In the genomic region with DNA sequence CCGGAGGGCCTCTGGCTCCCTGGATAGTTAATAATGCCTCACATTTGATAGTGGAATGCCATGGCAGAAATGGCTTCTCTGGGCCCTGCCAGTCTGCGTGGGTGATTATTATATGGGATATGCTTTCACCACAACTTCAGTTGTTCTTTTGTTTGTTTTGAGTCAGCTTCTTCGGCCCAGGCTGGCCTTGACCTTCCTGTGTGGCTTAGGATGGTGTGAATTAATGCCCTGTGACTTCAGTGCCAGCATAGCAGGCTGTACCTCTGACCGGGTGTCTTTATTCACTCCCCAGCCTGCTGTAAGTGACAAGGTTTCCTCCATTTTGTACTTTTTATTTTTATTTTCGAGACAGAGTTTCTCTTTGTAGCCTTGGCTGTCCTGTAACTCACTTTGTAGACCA, we compare ENCODE assay signal across 35 mouse cellular contexts. TPM values are rescaled to one million over a fixed set of nuclear protein-coding genes. Genes with fewer than 3 reads are reported as not detected.
DNase-seq lines count a peak whose midpoint lies in the region; ATAC-seq and TF ChIP-seq lines count a peak whose summit lies in the region.
"Had no signal": no experiment of that assay in that cellular context is flagged by ENCODE, and none has a peak within 500 bp of the region (broad histone marks: within the 10 kb centered on the region; RNA-seq: fewer than 3 reads in every experiment).

No protein-coding gene starts in this region.

- no peaks in the 10 kb centered on the region for H3K9me3 ChIP-seq in kidney, embryonic 15.5 days (replicated peaks)
- H3K9me3 ChIP-seq in forebrain, postnatal 0 days (ENCODE audit: low read length), result no peaks in the 10 kb centered on the region
- H3K9me3 ChIP-seq: embryonic facial prominence, embryonic 12.5 days; embryonic facial prominence, embryonic 15.5 days; heart, embryonic 10.5 days; heart, embryonic 13.5 days had no signal

- TF ChIP-seq CTCF in kidney, adult 2 months (conservative IDR thresholded peaks at IDR 0.05; ENCODE audit: insufficient read depth, insufficient read length, low read depth, low read length), result no peak
- no peak for TF ChIP-seq CTCF in forebrain, postnatal 0 days (IDR thresholded peaks at IDR 0.05; ENCODE audit: low read depth)

- no peak overlapping the region for H3K4me2 ChIP-seq in kidney, embryonic 15.5 days
- no peak overlapping the region for H3K4me2 ChIP-seq in forebrain, postnatal 0 days (ENCODE audit: low read depth)
- H3K4me2 ChIP-seq: embryonic facial prominence, embryonic 12.5 days; embryonic facial prominence, embryonic 15.5 days; heart, embryonic 13.5 days; hindbrain, embryonic 14.5 days had no signal

- H3K27ac ChIP-seq in kidney, adult 2 months (ENCODE audit: insufficient read depth, low read depth, low read length), result no peak overlapping the region
- H3K27ac ChIP-seq in kidney, embryonic 15.5 days, result no peak overlapping the region
- H3K27ac ChIP-seq in forebrain, postnatal 0 days (ENCODE audit: low read depth, low read length), result no peak overlapping the region
- H3K27ac ChIP-seq: embryonic facial prominence, embryonic 12.5 days; embryonic facial prominence, embryonic 15.5 days; heart, adult 2 months; heart, embryonic 10.5 days; heart, embryonic 13.5 days; hindbrain, embryonic 14.5 days; hindbrain, postnatal 0 days had no signal

- H3K4me3 ChIP-seq in kidney, adult 2 months (ENCODE audit: insufficient read depth, low read depth, low read length), result peak overlapping the region; percentile 9; the same call in 1 of the 2 replicates
- no peak overlapping the region for H3K4me3 ChIP-seq in kidney, embryonic 15.5 days (replicated peaks)
- no peak overlapping the region for H3K4me3 ChIP-seq in forebrain, postnatal 0 days (ENCODE audit: low read depth, low read length)
- H3K4me3 ChIP-seq: embryonic facial prominence, embryonic 12.5 days; embryonic facial prominence, embryonic 15.5 days; heart, adult 2 months; heart, embryonic 10.5 days; heart, embryonic 13.5 days had no signal

- H3K4me1 ChIP-seq in kidney, adult 2 months (ENCODE audit: control insufficient read depth, insufficient read depth, low read length), result peaks cover 19% of the 10 kb centered on the region
- peaks cover 27% of the 10 kb centered on the region for H3K4me1 ChIP-seq in kidney, embryonic 15.5 days
- peaks cover 5% of the 10 kb centered on the region; the same call in 1 of the 2 replicates for H3K4me1 ChIP-seq in forebrain, postnatal 0 days (ENCODE audit: insufficient read depth)

- peak; percentile 15 to 72 for DNase-seq in adrenal gland, adult (ENCODE audit: inconsistent age in 2 of 2, low spot score in 1 of 2)
- no peak for DNase-seq in adrenal gland, adult 18-20 months (ENCODE audit: low spot score in 2 of 2)
- DNase-seq in kidney, adult 2 months, result no peak
- peak; percentile 29 for DNase-seq in adrenal gland, postnatal 10 days
- peak; percentile 48 to 49 for DNase-seq in adrenal gland, postnatal 36 days
- DNase-seq in forebrain, postnatal 0 days, result no peak
- no peak for DNase-seq in neural tube, embryonic 10.5 days (ENCODE audit: extremely low spot score, low spot score)
- DNase-seq: B cell, adult 2 months; cerebellum, adult 11 months; cerebellum, adult 2 months; cerebellum, adult 9-11 months; cerebellum, postnatal 25 days; gastrocnemius, postnatal 10 days; gastrocnemius, postnatal 36 days; heart, adult 2 months; heart, postnatal 14 days; heart, postnatal 4 days; kidney, adult 11 months had no signal

- H3K36me3 ChIP-seq in kidney, adult 2 months (ENCODE audit: control insufficient read depth, insufficient read depth, low read length), result no peaks in the 10 kb centered on the region
- H3K36me3 ChIP-seq in kidney, embryonic 15.5 days, result no peaks in the 10 kb centered on the region
- no peaks in the 10 kb centered on the region for H3K36me3 ChIP-seq in forebrain, postnatal 0 days (ENCODE audit: insufficient read depth)
- H3K36me3 ChIP-seq: embryonic facial prominence, embryonic 12.5 days; embryonic facial prominence, embryonic 15.5 days; G1E; heart, embryonic 10.5 days; heart, embryonic 13.5 days had no signal

- 56% methylated on average over 5 of the region's 5 CpGs for WGBS in kidney, adult 2 months
- WGBS in kidney, embryonic 15.5 days, result 34% methylated on average over 5 of the region's 5 CpGs
- WGBS in forebrain, postnatal 0 days, result 71% methylated on average over 5 of the region's 5 CpGs

- no peaks in the 10 kb centered on the region for H3K27me3 ChIP-seq in kidney, adult 2 months (replicated peaks; ENCODE audit: control insufficient read depth, insufficient read depth, low read length)
- H3K27me3 ChIP-seq in kidney, embryonic 15.5 days, result peaks cover 72% of the 10 kb centered on the region
- H3K27me3 ChIP-seq in forebrain, postnatal 0 days (ENCODE audit: insufficient read depth, low read length), result peaks cover 47% of the 10 kb centered on the region
- H3K27me3 ChIP-seq: CH12.LX had no signal

- no peak overlapping the region for H3K9ac ChIP-seq in kidney, embryonic 15.5 days
- no peak overlapping the region for H3K9ac ChIP-seq in forebrain, postnatal 0 days
- H3K9ac ChIP-seq: embryonic facial prominence, embryonic 12.5 days; embryonic facial prominence, embryonic 15.5 days; heart, embryonic 13.5 days; hindbrain, embryonic 14.5 days had no signal

- no peak for TF ChIP-seq POLR2A in kidney, adult 2 months (IDR thresholded peaks at IDR 0.05; ENCODE audit: low read depth, low read length)

- ATAC-seq in kidney, embryonic 15.5 days (replicated peaks; ENCODE audit: low FRiP score), result no peak
- no peak for ATAC-seq in forebrain, postnatal 0 days
- ATAC-seq: forebrain, embryonic 14.5 days; hindbrain, postnatal 0 days; inflammation-experienced regulatory T-cells, adult 6 months had no signal

RNA-seq across cellular contexts. Expression of gene Gjb2, which starts 3.4 kb away (rescaled TPM):
- total RNA-seq in adrenal gland, adult 18-20 months (2021), result 1 to 10 TPM in 1 of 2 experiments, under 1 TPM in 1; 0.32 to 9.9 TPM
- 76.9 and 81.3 TPM in 2 replicates for polyA plus RNA-seq in kidney, adult 2 months (2012; rRNA removed)
- polyA plus RNA-seq in kidney, embryonic 15.5 days (2015; fragmentation: Nextera tagmentation; extraction: Ambion mirVana), result 4.5 and 5.1 TPM in 2 replicates
- total RNA-seq in adrenal gland, postnatal 10 days (2021), result 10 to 100 TPM in 1 of 2 experiments, 1 to 10 TPM in 1; 8.1 to 17.6 TPM
- total RNA-seq in adrenal gland, postnatal 36 days (2021), result 10 to 100 TPM in 1 of 2 experiments, 1 to 10 TPM in 1; 1.1 to 15.2 TPM
- total RNA-seq in forebrain, postnatal 0 days (2014; rRNA removed), result 9.6 and 11.3 TPM in 2 replicates
- polyA plus RNA-seq in forebrain, postnatal 0 days (2015; fragmentation: Nextera tagmentation; extraction: Ambion mirVana), result 12.8 and 14.4 TPM in 2 replicates
- total RNA-seq: CH12.LX; common myeloid progenitor, adult 5-6 weeks; G1E; granulocyte monocyte progenitor cell, adult 5-6 weeks; heart, adult 2 months had no signal
- polyA plus RNA-seq: G1E had no signal

RNA-seq across cellular contexts. Expression of gene Gm4491, which starts 7.8 kb away (rescaled TPM):
- not detected for total RNA-seq in adrenal gland, adult 18-20 months (2021)
- polyA plus RNA-seq in kidney, adult 2 months (2012; rRNA removed), result not detected in 2 replicates
- not detected in 2 replicates for polyA plus RNA-seq in kidney, embryonic 15.5 days (2015; fragmentation: Nextera tagmentation; extraction: Ambion mirVana)
- not detected for total RNA-seq in adrenal gland, postnatal 10 days (2021)
- total RNA-seq in adrenal gland, postnatal 36 days (2021), result not detected
- 0.24 TPM in 1 of 2 replicates, not detected in the other for total RNA-seq in forebrain, postnatal 0 days (2014; rRNA removed)
- not detected in 2 replicates for polyA plus RNA-seq in forebrain, postnatal 0 days (2015; fragmentation: Nextera tagmentation; extraction: Ambion mirVana)
- total RNA-seq: CH12.LX; common myeloid progenitor, adult 5-6 weeks; G1E; gastrocnemius, adult 18-20 months; gastrocnemius, postnatal 10 days; gastrocnemius, postnatal 36 days; granulocyte monocyte progenitor cell, adult 5-6 weeks; heart, adult 2 months; heart, postnatal 14 days; heart, postnatal 4 days; hindbrain, postnatal 0 days had no signal
- polyA plus RNA-seq: embryonic facial prominence, embryonic 12.5 days; embryonic facial prominence, embryonic 15.5 days; forebrain, embryonic 11.5 days; forebrain, embryonic 14.5 days; G1E; heart, adult 2 months; heart, embryonic 10.5 days; heart, embryonic 13.5 days; heart, embryonic 16.5 days; hindbrain, embryonic 11.5 days; hindbrain, embryonic 14.5 days; hindbrain, postnatal 0 days; inflammation-experienced regulatory T-cells, adult 6 months had no signal

RNA-seq across cellular contexts. Expression of gene Gjb6, which starts 25.5 kb away (rescaled TPM):
- not detected for total RNA-seq in adrenal gland, adult 18-20 months (2021)
- 0.09 and 0.34 TPM in 2 replicates for polyA plus RNA-seq in kidney, adult 2 months (2012; rRNA removed)
- 0.44 and 0.52 TPM in 2 replicates for polyA plus RNA-seq in kidney, embryonic 15.5 days (2015; fragmentation: Nextera tagmentation; extraction: Ambion mirVana)
- not detected for total RNA-seq in adrenal gland, postnatal 10 days (2021)
- total RNA-seq in adrenal gland, postnatal 36 days (2021), result not detected
- total RNA-seq in forebrain, postnatal 0 days (2014; rRNA removed), result 13.8 and 18.3 TPM in 2 replicates
- polyA plus RNA-seq in forebrain, postnatal 0 days (2015; fragmentation: Nextera tagmentation; extraction: Ambion mirVana), result 18.1 and 18.7 TPM in 2 replicates
- total RNA-seq: CH12.LX; common myeloid progenitor, adult 5-6 weeks; gastrocnemius, adult 18-20 months; gastrocnemius, postnatal 36 days; granulocyte monocyte progenitor cell, adult 5-6 weeks; heart, adult 2 months; heart, postnatal 14 days; heart, postnatal 4 days had no signal
- polyA plus RNA-seq: G1E; heart, adult 2 months; heart, embryonic 16.5 days; inflammation-experienced regulatory T-cells, adult 6 months had no signal

RNA-seq across cellular contexts. Expression of gene Gja3, which starts 50.0 kb away (rescaled TPM):
- not detected for total RNA-seq in adrenal gland, adult 18-20 months (2021)
- polyA plus RNA-seq in kidney, adult 2 months (2012; rRNA removed), result 1.0 and 1.3 TPM in 2 replicates
- 13.1 and 15.1 TPM in 2 replicates for polyA plus RNA-seq in kidney, embryonic 15.5 days (2015; fragmentation: Nextera tagmentation; extraction: Ambion mirVana)
- 1 to 10 TPM in 1 of 2 experiments, under 1 TPM in 1; 0.15 to 1.0 TPM for total RNA-seq in adrenal gland, postnatal 10 days (2021)
- not detected for total RNA-seq in adrenal gland, postnatal 36 days (2021)
- 0.38 and 8.3 TPM in 2 replicates for total RNA-seq in forebrain, postnatal 0 days (2014; rRNA removed)
- polyA plus RNA-seq in forebrain, postnatal 0 days (2015; fragmentation: Nextera tagmentation; extraction: Ambion mirVana), result 0.48 and 0.59 TPM in 2 replicates
- total RNA-seq: CH12.LX; common myeloid progenitor, adult 5-6 weeks; G1E; gastrocnemius, adult 18-20 months; granulocyte monocyte progenitor cell, adult 5-6 weeks had no signal
- polyA plus RNA-seq: G1E; hindbrain, embryonic 11.5 days; inflammation-experienced regulatory T-cells, adult 6 months had no signal

Comparison
In these comparisons a context has a peak if more than half of its experiments do, and no peak if none do; other contexts are left out.
1. DNase-seq: peak in adrenal gland, adult (2 of 2), adrenal gland, postnatal 10 days (single experiment) and adrenal gland, postnatal 36 days (2 of 2); none in adrenal gland, adult 18-20 months (0 of 2), kidney, adult 2 months (single experiment), forebrain, postnatal 0 days (single experiment) and neural tube, embryonic 10.5 days (single experiment).
2. RNA of gene Gjb6, which starts 25.5 kb away (total RNA-seq): 13.8 to 18.3 TPM in forebrain, postnatal 0 days; not detected in adrenal gland, postnatal 36 days, not detected in adrenal gland, postnatal 10 days and not detected in adrenal gland, adult 18-20 months; every median in the first group is over 10 times any median in the second.